Mouse (Mus musculus): ENCODE data around the gene 1700025C18Rik.

DNA sequence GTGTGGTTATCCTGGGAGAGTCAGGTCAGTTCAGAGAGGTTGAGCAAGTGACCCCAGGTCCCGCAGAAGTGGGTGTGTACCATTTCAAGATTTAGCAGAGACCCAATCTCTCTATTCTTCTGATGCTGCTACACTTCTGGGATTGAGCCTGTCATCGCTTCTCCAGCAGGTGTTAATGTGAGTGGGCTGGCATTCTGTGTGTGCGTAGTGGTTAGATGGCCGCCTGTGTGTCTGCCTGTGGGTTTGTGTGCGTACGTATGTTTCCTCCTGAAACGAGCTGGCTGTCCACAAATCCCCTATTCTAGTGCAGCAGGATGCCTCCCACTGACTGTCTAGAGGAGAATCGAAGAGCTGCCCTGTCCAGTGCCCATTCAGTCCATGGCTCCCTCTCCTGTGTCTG is 12.5 kb downstream of the 1700025C18Rik start:
- TF ChIP-seq POLR2A (IDR thresholded peaks at IDR 0.05; ENCODE audit: low read depth, low read length) (no peak), CTCF (IDR thresholded peaks at IDR 0.05; ENCODE audit: borderline replicate concordance, insufficient read depth, low read length) (no peak)

Data from embryonic fibroblast, embryonic 13.5 days (primary cell).